ENCODE assay signal across 7 mouse cellular contexts in genomic region chr13:24713434-24714000, GRCm38 (mm10). TPM values are rescaled to one million over a fixed set of nuclear protein-coding genes. Genes with fewer than 3 reads are reported as not detected.
DNase-seq lines count a peak whose midpoint lies in the region; ATAC-seq and TF ChIP-seq lines count a peak whose summit lies in the region.

No protein-coding gene starts in this region.

- peak; percentile 97 for TF ChIP-seq CTCF in intestine, postnatal 0 days (IDR thresholded peaks at IDR 0.05; ENCODE audit: low read depth)
- TF ChIP-seq CTCF in spleen, adult 2 months (IDR thresholded peaks at IDR 0.05; ENCODE audit: extremely low read depth, insufficient read depth, insufficient read length, insufficient replicate concordance): peak; percentile 63; the same call in 1 of the 2 replicates

- no peak overlapping the region for H3K4me3 ChIP-seq in intestine, postnatal 0 days (ENCODE audit: low read depth, low read length)
- no peak overlapping the region for H3K4me3 ChIP-seq in midbrain, embryonic 13.5 days (replicated peaks)
- H3K4me3 ChIP-seq in spleen, adult 2 months (ENCODE audit: extremely low read depth, insufficient read depth, insufficient read length): no peak overlapping the region

- no peaks in the 10 kb centered on the region for H3K4me1 ChIP-seq in intestine, postnatal 0 days (replicated peaks; ENCODE audit: control insufficient read depth, insufficient read depth, low read length)
- peaks cover 13% of the 10 kb centered on the region; the same call in 1 of the 2 replicates for H3K4me1 ChIP-seq in midbrain, embryonic 13.5 days (replicated peaks)
- H3K4me1 ChIP-seq in spleen, adult 2 months (ENCODE audit: control insufficient read depth, insufficient read depth, insufficient read length): no peaks in the 10 kb centered on the region

- no peaks in the 10 kb centered on the region for H3K36me3 ChIP-seq in intestine, postnatal 0 days (ENCODE audit: control insufficient read depth, insufficient read depth)
- H3K36me3 ChIP-seq in midbrain, embryonic 13.5 days: peaks cover 43% of the 10 kb centered on the region
- peaks cover 78% of the 10 kb centered on the region for H3K36me3 ChIP-seq in spleen, adult 2 months (ENCODE audit: control insufficient read depth, insufficient read depth, low read length)

- ATAC-seq in intestine, postnatal 0 days: peak; percentile 49; the same call in 1 of the 2 replicates
- peak; percentile 81 for ATAC-seq in midbrain, embryonic 13.5 days

- WGBS in intestine, postnatal 0 days: 8% methylated on average over 16 of the region's 16 CpGs
- WGBS in midbrain, embryonic 13.5 days: 8% methylated on average over 16 of the region's 16 CpGs
- WGBS in spleen, adult 2 months: 67% methylated on average over 16 of the region's 16 CpGs

- no peak overlapping the region for H3K27ac ChIP-seq in intestine, postnatal 0 days (ENCODE audit: low read depth, low read length)
- H3K27ac ChIP-seq in midbrain, embryonic 13.5 days: no peak overlapping the region
- H3K27ac ChIP-seq in spleen, adult 2 months (ENCODE audit: insufficient read depth, low read length): no peak overlapping the region

- peak; percentile 94 for DNase-seq in adrenal gland, postnatal 14 days
- peak; percentile 85 for DNase-seq in embryo, embryonic 9.5 days (ENCODE audit: extremely low spot score)
- DNase-seq in gonadal fat pad, adult 2 months (ENCODE audit: low read depth): peak; percentile 14
- peak; percentile 89 for DNase-seq in left cerebral cortex, postnatal 4 days
- peak in 1 of 2 experiments; percentile 57 for DNase-seq in spleen, adult 2 months (ENCODE audit: low read depth in 1 of 2, low spot score in 2 of 2)

- no peak overlapping the region for H3K9ac ChIP-seq in intestine, postnatal 0 days (ENCODE audit: low read depth, low read length)
- H3K9ac ChIP-seq in midbrain, embryonic 13.5 days (replicated peaks): no peak overlapping the region

- TF ChIP-seq POLR2A in spleen, adult 2 months (IDR thresholded peaks at IDR 0.05; ENCODE audit: low read depth, low read length): no peak

- peak overlapping the region; percentile 49 for H3K4me2 ChIP-seq in intestine, postnatal 0 days (replicated peaks; ENCODE audit: low read depth)
- H3K4me2 ChIP-seq in midbrain, embryonic 13.5 days (replicated peaks): peak overlapping the region; percentile 34

- H3K27me3 ChIP-seq in intestine, postnatal 0 days (replicated peaks; ENCODE audit: control insufficient read depth, insufficient read depth, low read length): no peaks in the 10 kb centered on the region
- no peaks in the 10 kb centered on the region for H3K27me3 ChIP-seq in midbrain, embryonic 13.5 days
- H3K27me3 ChIP-seq in spleen, adult 2 months (ENCODE audit: control insufficient read depth, insufficient read depth, low read length): no peaks in the 10 kb centered on the region

- H3K9me3 ChIP-seq in intestine, postnatal 0 days (ENCODE audit: control insufficient read depth): no peaks in the 10 kb centered on the region
- H3K9me3 ChIP-seq in midbrain, embryonic 13.5 days: no peaks in the 10 kb centered on the region

- intact Hi-C loops in left cerebral cortex, postnatal 4 days (cut with DNase I): no loop called here

RNA-seq across cellular contexts. Expression of gene Armh2, which starts 27.5 kb away (rescaled TPM):
- not detected in 2 replicates for total RNA-seq in adrenal gland, postnatal 14 days (2021)
- 0.20 TPM in 1 of 2 replicates, not detected in the other for polyA plus RNA-seq in gonadal fat pad, adult 2 months (2012; rRNA removed)
- not detected in 2 replicates for polyA plus RNA-seq in intestine, postnatal 0 days (2015; fragmentation: Nextera tagmentation; extraction: Ambion mirVana)
- total RNA-seq in left cerebral cortex, postnatal 4 days (2021): not detected
- polyA plus RNA-seq in midbrain, embryonic 13.5 days (2015; fragmentation: Nextera tagmentation; extraction: Ambion mirVana): not detected in 2 replicates
- 0.11 TPM in 1 of 2 replicates, not detected in the other for polyA plus RNA-seq in spleen, adult 2 months (2012; rRNA removed)

RNA-seq across cellular contexts. Expression of gene Gmnn, which starts 48.2 kb away (rescaled TPM):
- total RNA-seq in adrenal gland, postnatal 14 days (2021): 19.3 and 21.8 TPM in 2 replicates
- 1.7 TPM in 2 replicates for polyA plus RNA-seq in gonadal fat pad, adult 2 months (2012; rRNA removed)
- 47.7 and 50.6 TPM in 2 replicates for polyA plus RNA-seq in intestine, postnatal 0 days (2015; fragmentation: Nextera tagmentation; extraction: Ambion mirVana)
- total RNA-seq in left cerebral cortex, postnatal 4 days (2021): 1 to 10 TPM; 4.0 to 5.5 TPM
- 43.9 and 45.7 TPM in 2 replicates for polyA plus RNA-seq in midbrain, embryonic 13.5 days (2015; fragmentation: Nextera tagmentation; extraction: Ambion mirVana)
- 1.7 and 2.7 TPM in 2 replicates for polyA plus RNA-seq in spleen, adult 2 months (2012; rRNA removed)

Comparison
In these comparisons a context has a peak if more than half of its experiments do, and no peak if none do; other contexts are left out.
1. RNA of gene Gmnn, which starts 48.2 kb away (polyA plus RNA-seq): 47.7 to 50.6 TPM in intestine, postnatal 0 days and 43.9 to 45.7 TPM in midbrain, embryonic 13.5 days; 1.7 to 2.7 TPM in spleen, adult 2 months and 1.7 TPM in gonadal fat pad, adult 2 months; every median in the first group is over 10 times any median in the second.